Mouse (Mus musculus) left cerebral cortex, adult 2 months (tissue): ENCODE measurements at regions not wholly inside any gene's neighbourhood (a gene's known extent, or its start where the extent isn't known, plus 50 kb on each side); places are given as distances from the start of the nearest gene placed in this dataset.
A peak's percentile ranks its signal among the peaks of the same experiment; 100 is the strongest.

Source experiments
- DNase-seq, 2 experiments: peaks; one replicate each; pipeline ENCODE4 v3.0.0; 2021 to 2022; ENCODE audit warnings: low spot score in 2 of 2, mixed read lengths in 1 of 2; ENCODE audit errors: extremely low spot score in 1 of 2
- H3K27ac ChIP-seq: fragments of 200-600 bp; 2 replicates; pipeline ENCODE4 v1.8.1; 2022
- H3K4me3 ChIP-seq: fragments of 200-600 bp; 2 replicates; pipeline ENCODE4 v1.8.1; 2022
- CTCF ChIP-seq: fragments of 200-600 bp; IDR thresholded peaks from 2 replicates; pipeline ENCODE4 v1.8.1; 2022; ENCODE audit warnings: antibody characterized with exemption, mild to moderate bottlenecking, moderate library complexity
- intact Hi-C: fragments of 180-260 bp; cut with DNase I; formaldehyde crosslinking; loops from one replicate; pipeline ENCODE4 v1.15.1; 2025

DNA sequence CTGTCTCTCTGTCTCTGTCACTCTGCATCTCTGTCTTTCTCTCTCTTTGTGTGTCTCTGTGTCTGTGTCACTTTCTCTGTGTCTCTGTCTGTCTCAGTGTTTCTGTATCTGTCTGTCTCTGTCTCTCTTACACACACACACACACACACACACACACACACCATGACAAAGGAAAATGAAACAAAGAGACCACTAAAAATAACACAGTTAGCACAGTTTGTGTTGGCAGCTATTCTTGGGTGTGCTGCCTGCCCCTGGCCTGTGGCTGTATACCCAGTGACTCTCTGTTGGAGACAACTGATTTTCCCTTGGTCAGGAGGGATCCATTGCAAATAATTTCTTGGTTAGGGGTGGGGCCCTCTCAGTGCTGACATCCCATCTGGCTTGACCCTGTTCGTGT, 200.8 kb downstream of the Barhl2 start:
- no peak for TF ChIP-seq CTCF
- no peak for DNase-seq
- Histone ChIP-seq H3K4me3 (no peak overlapping the region), H3K27ac (no peak overlapping the region)
- intact Hi-C loops: no loop called here

DNA sequence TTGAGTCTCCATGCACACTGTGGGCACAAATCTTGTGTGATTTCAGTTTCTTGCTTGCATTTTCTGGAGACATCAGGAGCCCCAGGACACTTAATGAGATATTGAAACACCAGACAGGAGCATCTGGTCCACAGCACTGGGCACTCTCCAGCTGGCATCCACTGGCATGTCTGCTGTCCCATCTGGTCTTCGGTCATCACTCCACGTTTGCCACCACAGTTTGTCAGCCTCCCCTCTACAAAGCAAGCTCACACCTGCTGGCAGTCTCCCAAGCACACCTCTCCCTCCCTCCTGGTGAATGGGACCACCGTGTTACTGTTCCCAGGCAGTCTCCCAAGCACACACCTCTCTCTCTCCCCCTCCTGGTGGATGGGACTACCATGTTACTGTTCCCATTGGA, 228.8 kb downstream of the Barhl2 start:
- H3K4me3 ChIP-seq: no peak overlapping the region
- H3K27ac ChIP-seq: no peak overlapping the region
- intact Hi-C loops: no loop called here
- TF ChIP-seq CTCF: no peak
- no peak for DNase-seq

- Histone ChIP-seq H3K27ac (no peak overlapping the region), H3K4me3 (no peak overlapping the region)
- intact Hi-C loops: no loop called here
- no peak for DNase-seq
- TF ChIP-seq CTCF: no peak
Observed at GRCm38 (mm10) chr5:106224141-106224540, 233.8 kb downstream of the Barhl2 start.

DNA sequence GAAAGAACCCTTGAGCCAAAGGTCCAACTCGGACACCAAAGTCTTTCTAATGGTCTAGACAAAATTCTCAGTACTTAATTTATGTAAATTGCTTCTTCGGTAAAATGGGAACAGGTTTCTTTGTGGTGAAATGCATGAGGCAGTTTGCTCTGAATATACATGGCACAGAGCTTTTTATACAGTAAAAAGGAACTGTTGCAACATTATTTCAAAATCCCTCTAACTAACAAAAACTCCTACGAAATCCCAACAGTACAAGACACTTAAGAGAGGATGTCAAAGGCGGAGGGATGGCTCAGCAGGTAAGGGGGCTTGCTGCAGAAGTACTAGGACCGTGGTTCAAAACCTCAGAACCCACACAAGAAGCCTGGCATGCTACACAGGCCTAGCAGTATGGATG, 248.4 kb downstream of the Barhl2 start:
- intact Hi-C loops: no loop called here

GRCm38 (mm10) chr5:106207706-106208105, 250.3 kb downstream of the Barhl2 start:
- intact Hi-C loops: no loop called here
- Histone ChIP-seq H3K4me3 (no peak overlapping the region), H3K27ac (no peak overlapping the region)
- no peak for TF ChIP-seq CTCF
- no peak for DNase-seq

More for the DNA sequence above, 248.4 kb downstream of the Barhl2 start:
- no peak for TF ChIP-seq CTCF
- H3K4me3 ChIP-seq: no peak overlapping the region
- no peak overlapping the region for H3K27ac ChIP-seq
- no peak for DNase-seq

DNA sequence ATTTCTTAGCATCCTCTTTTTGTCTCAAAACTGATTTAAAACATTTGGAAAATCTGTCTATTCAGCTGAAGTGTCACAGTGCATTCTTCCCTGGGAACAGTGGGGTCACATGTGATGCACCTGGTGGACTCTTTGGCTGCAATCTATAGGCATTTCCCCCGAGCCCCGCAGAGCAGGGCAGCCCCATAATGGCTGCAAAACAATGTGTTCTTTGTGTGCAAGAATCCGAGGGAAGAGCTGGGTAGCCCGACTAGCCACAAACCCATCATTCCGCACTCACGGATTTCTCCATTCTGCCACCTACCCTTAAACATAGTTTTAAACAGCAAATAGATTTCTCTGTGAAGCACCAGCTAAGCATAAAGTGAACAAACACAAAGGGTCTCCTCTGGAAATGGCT, 252.2 kb downstream of the Barhl2 start:
- DNase-seq: no peak
- TF ChIP-seq CTCF: no peak
- intact Hi-C loops: no loop called here
- Histone ChIP-seq H3K4me3 (no peak overlapping the region), H3K27ac (no peak overlapping the region)

DNA sequence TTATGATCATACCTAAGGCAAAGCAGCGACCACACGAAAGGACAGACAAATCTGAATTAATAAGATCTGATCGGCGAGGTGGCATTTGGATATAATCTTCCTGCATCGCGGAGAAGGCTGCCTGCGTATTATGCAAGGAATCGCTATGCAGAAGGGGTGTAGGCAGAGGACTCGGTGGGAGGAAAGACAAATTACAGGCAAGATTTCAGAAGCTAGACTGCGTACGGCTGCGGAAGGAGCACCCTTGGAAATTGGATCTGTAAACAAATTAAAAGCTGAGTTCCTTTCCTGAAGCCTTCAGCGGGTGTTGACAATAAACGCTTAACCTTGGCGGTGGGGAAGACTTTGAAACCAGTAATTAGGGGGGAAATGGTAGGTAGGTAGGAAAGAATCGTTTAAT, 257.3 kb downstream of the Barhl2 start:
- no peak for TF ChIP-seq CTCF
- intact Hi-C loops: loop anchor here (5.0 kb wide), 1 partner anchor 198 kb away; no protein-coding TSS in a partner anchor
- H3K4me3 ChIP-seq: peak overlapping the region; percentile 33
- DNase-seq: peak; percentile 24 to 28
- H3K27ac ChIP-seq: peak overlapping the region; percentile 41; the same call in 1 of the 2 replicates

- Histone ChIP-seq H3K4me3 (no peak overlapping the region), H3K27ac (no peak overlapping the region)
- TF ChIP-seq CTCF: no peak
- DNase-seq: no peak
- intact Hi-C loops: no loop called here
Observed at GRCm38 (mm10) chr5:106199061-106199460, 258.9 kb downstream of the Barhl2 start.

DNA sequence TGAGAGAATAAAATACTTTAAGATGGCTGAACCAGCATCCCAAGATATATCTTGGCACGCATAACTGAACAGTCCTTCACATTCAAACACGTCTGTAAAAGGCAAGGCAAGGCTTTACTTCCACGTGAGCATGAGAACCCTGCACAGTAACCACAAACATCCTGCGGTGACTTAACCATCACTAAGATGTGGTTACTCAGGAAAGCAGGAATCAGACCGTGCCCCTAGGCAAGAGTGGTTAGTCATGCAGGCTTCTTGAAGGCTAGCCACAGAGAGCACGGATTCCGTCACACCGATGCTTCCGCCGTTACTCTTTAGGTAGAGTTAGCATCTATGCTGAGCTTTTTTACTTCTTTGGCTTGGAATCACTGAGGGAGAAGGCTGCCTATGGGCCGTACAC, 266.8 kb downstream of the Barhl2 start:
- Histone ChIP-seq H3K27ac (no peak overlapping the region), H3K4me3 (no peak overlapping the region)
- no peak for DNase-seq
- intact Hi-C loops: no loop called here
- no peak for TF ChIP-seq CTCF

- intact Hi-C loops: no loop called here
- no peak overlapping the region for H3K27ac ChIP-seq
- H3K4me3 ChIP-seq: no peak overlapping the region
Observed at GRCm38 (mm10) chr5:106181726-106182125, 276.2 kb downstream of the Barhl2 start.

GRCm38 (mm10) chr5:106172162-106172561, 285.8 kb downstream of the Barhl2 start:
- DNase-seq: no peak
- intact Hi-C loops: no loop called here
- no peak overlapping the region for H3K27ac ChIP-seq
- TF ChIP-seq CTCF: no peak
- no peak overlapping the region for H3K4me3 ChIP-seq

More at GRCm38 (mm10) chr5:106181726-106182125, 276.2 kb downstream of the Barhl2 start:
- DNase-seq: no peak
- no peak for TF ChIP-seq CTCF

- intact Hi-C loops: no loop called here
- Histone ChIP-seq H3K4me3 (no peak overlapping the region), H3K27ac (no peak overlapping the region)
- DNase-seq: no peak
- TF ChIP-seq CTCF: no peak
Observed at GRCm38 (mm10) chr5:106170405-106170804, 287.6 kb downstream of the Barhl2 start.

- Histone ChIP-seq H3K4me3 (no peak overlapping the region), H3K27ac (no peak overlapping the region)
- intact Hi-C loops: no loop called here
- no peak for DNase-seq
- no peak for TF ChIP-seq CTCF
Observed at GRCm38 (mm10) chr5:106167556-106167955, 290.4 kb downstream of the Barhl2 start.

- no peak overlapping the region for H3K4me3 ChIP-seq
- H3K27ac ChIP-seq: no peak overlapping the region
- no peak for TF ChIP-seq CTCF
- no peak for DNase-seq
- intact Hi-C loops: no loop called here
Observed at GRCm38 (mm10) chr5:106166266-106166665, 289.9 kb downstream of the Zfp326 start.
